Mouse (Mus musculus) forebrain, embryonic 12.5 days (tissue): Measurements from ENCODE around the gene Cd80. TPM values are rescaled to one million over a fixed set of nuclear protein-coding genes. Genes with fewer than 3 reads are reported as not detected.
"Not testable (repeated sequence)": the region's sequence is repeated elsewhere in the genome, so short reads cannot be mapped to it uniquely, and the experiment has no call there.

ENCODE experiments used
- ATAC-seq: fragments of 200-750 bp; cut with Nextera tagmentation; 2 replicates; pipeline ENCODE4 v1.8.0; 2017; ENCODE audit warnings: moderate TSS enrichment; ENCODE audit not compliant: low FRiP score
- H3K27ac ChIP-seq: fragments of 300-500 bp; sonication (generic); 2 replicates; pipeline ENCODE4 v1.5.1; 2016; ENCODE audit warnings: mild to moderate bottlenecking
- H3K27me3 ChIP-seq: fragments of 300-500 bp; sonication (generic); 2 replicates; pipeline ENCODE4 v1.6.1; 2016; ENCODE audit warnings: mild to moderate bottlenecking
- H3K36me3 ChIP-seq: fragments of 300-500 bp; sonication (generic); replicated peaks from 2 replicates; pipeline ENCODE4 v1.6.1; 2016; ENCODE audit warnings: mild to moderate bottlenecking
- H3K4me1 ChIP-seq: fragments of 300-500 bp; sonication (generic); 2 replicates; pipeline ENCODE4 v1.6.1; 2016
- H3K4me2 ChIP-seq: fragments of 300-500 bp; sonication (generic); 2 replicates; pipeline ENCODE4 v1.6.1; 2016; ENCODE audit warnings: mild to moderate bottlenecking, moderate library complexity
- H3K4me3 ChIP-seq: fragments of 300-500 bp; sonication (generic); replicated peaks from 2 replicates; pipeline ENCODE4 v1.5.1; 2016; ENCODE audit warnings: mild to moderate bottlenecking
- H3K9ac ChIP-seq: fragments of 300-500 bp; sonication (generic); 2 replicates; pipeline ENCODE4 v1.6.1; 2016; ENCODE audit warnings: mild to moderate bottlenecking
- H3K9me3 ChIP-seq: fragments of 300-500 bp; sonication (generic); 2 replicates; pipeline ENCODE4 v1.6.1; 2016
- WGBS: fragments of 180-500 bp; shearing (Covaris S2); methylation state at CpG from one replicate; pipeline ENCODE4 v1.1.7; 2016; 5-methylcytosine and 5-hydroxymethylcytosine counted together
- polyA plus RNA-seq: library from polyadenylated mRNA; unstranded; fragments of >200 nt; fragmentation: Nextera tagmentation; extraction: Ambion mirVana; gene quantifications from 2 replicates; pipeline ENCODE4 v1.2.1, GENCODE M21; 2016

Cd80 gene
- polyA plus RNA-seq, 1 experiment from 2014 or later = 0.59 TPM

DNA sequence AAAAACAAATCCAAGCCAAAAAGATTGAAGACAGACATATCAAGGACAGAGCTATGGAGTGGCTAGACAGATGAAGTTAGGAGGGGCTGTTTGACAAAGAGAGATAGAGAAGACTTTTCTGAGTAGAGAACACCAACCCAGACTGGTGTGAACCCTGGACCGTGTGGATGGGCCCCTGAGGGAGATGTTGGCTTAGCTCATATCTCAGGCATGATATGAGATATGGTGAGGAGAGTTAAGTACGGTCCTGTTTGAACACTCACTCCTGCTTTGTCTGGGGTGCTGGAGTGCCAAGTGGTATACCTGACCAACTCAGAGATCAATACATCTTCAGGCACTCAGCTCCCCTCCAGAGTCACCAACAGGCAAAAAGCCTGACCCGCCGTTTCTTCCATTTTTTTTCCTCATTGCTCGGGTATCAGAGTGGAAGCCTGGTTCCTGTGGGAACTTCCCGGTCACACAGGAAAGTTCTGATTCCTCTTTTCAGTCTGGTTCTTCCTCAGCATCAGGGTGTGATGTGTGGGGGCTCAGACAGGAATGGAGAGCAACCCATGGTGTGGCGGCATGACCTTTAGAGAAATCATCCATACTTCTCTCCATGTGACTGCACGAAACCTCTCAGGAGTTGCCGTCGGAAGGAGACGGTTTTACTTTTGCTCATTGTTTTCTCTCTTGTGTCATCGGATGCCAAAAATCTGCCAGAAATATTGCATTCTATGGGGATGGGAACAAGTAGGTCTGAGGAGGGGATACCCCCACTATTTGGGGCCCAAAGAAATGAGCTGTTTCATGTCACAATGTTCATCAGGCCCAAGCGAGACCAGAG is 11.9 kb downstream of the Cd80 start:
- WGBS = 91% methylated on average over 13 of the region's 13 CpGs
- Histone ChIP-seq H3K9ac (no peak overlapping the region), H3K4me3 (no peak overlapping the region), H3K4me2 (no peak overlapping the region), H3K9me3 (no peaks in the 10 kb centered on the region), H3K36me3 (no peaks in the 10 kb centered on the region), H3K27me3 (no peaks in the 10 kb centered on the region), H3K4me1 (no peaks in the 10 kb centered on the region), H3K27ac (no peak overlapping the region)
- ATAC-seq = no peak

DNA sequence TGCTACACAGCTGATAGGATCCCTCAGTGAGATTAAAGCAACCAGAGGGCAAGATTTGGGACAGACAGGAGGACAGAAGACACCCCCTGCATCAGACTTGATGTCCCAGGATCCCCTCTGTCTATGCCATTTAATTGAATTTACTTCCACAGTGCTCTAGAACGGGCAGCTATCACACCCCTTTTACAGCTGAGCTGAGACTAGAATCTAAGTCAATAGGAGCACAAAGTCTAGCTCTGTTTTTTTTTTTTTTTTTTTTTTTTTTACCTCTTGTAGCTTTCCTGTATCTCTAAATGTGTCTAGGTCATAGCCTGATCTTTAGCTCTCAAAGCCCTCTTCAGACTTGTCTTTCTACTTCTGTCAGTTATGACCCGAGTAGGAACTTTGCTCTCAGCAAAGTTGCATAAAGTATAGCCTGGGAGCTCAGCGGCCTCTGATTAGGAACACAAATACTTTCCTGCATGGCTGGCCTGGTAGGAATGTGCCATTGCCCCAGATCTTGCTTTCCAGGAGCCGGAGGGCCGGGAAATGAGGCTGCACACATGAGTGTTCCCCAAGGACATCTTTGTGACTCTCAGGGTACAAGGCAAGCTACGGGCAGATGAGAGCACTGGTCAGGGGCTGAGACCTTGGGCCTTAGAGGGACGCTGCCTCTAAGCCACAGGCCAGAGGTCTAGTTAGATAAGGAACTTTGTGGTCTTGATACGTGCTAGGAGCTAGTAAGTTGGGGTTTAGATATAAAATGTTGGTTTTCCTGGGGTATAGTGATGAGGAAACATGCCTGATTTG is 12.8 kb downstream of the Cd80 start:
- Histone ChIP-seq H3K4me1 (no peaks in the 10 kb centered on the region), H3K27ac (no peak overlapping the region), H3K4me3 (no peak overlapping the region), H3K9me3 (no peaks in the 10 kb centered on the region), H3K27me3 (no peaks in the 10 kb centered on the region), H3K4me2 (no peak overlapping the region), H3K9ac (no peak overlapping the region), H3K36me3 (no peaks in the 10 kb centered on the region)
- WGBS = 87% methylated on average over 8 of the region's 8 CpGs
- ATAC-seq = no peak

GRCm38 (mm10) chr16:38468706-38469018 is 13.3 kb downstream of the Cd80 start:
- no peaks in the 10 kb centered on the region for H3K27me3 ChIP-seq
- no peaks in the 10 kb centered on the region for H3K36me3 ChIP-seq
- 43% methylated on average over 3 of the region's 3 CpGs for WGBS
- H3K4me2 ChIP-seq = no peak overlapping the region
- H3K27ac ChIP-seq = no peak overlapping the region
- H3K4me1 ChIP-seq = no peaks in the 10 kb centered on the region
- no peak overlapping the region for H3K4me3 ChIP-seq
- no peak overlapping the region for H3K9ac ChIP-seq
- H3K9me3 ChIP-seq = no peaks in the 10 kb centered on the region
- ATAC-seq = no peak

DNA sequence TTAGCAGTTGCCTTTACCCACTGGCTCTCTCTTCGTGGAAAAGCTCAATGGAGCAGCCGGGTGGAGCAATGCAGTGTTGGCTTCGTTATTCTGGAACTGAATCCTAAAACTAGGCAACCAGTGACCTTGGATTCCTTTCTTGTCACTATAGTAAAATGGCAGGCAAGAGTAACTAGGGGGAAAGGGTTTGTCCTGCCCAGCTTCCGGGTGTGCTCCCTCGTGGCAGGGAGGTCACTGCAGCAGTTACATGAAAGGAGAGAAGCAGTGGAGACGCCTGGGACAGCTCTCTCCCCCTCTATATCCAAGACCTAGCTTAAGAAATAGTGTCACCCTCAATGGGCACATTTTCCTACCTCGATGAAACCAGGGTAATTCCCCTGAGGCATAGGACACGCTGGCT is 14.1 kb downstream of the Cd80 start:
- no peaks in the 10 kb centered on the region for H3K4me1 ChIP-seq
- no peak overlapping the region for H3K4me2 ChIP-seq
- H3K4me3 ChIP-seq = no peak overlapping the region
- H3K27me3 ChIP-seq = no peaks in the 10 kb centered on the region
- H3K9ac ChIP-seq = no peak overlapping the region
- no peak overlapping the region for H3K27ac ChIP-seq
- no peaks in the 10 kb centered on the region for H3K9me3 ChIP-seq
- H3K36me3 ChIP-seq = no peaks in the 10 kb centered on the region
- ATAC-seq = no peak
- WGBS = 76% methylated on average over 8 of the region's 8 CpGs

DNA sequence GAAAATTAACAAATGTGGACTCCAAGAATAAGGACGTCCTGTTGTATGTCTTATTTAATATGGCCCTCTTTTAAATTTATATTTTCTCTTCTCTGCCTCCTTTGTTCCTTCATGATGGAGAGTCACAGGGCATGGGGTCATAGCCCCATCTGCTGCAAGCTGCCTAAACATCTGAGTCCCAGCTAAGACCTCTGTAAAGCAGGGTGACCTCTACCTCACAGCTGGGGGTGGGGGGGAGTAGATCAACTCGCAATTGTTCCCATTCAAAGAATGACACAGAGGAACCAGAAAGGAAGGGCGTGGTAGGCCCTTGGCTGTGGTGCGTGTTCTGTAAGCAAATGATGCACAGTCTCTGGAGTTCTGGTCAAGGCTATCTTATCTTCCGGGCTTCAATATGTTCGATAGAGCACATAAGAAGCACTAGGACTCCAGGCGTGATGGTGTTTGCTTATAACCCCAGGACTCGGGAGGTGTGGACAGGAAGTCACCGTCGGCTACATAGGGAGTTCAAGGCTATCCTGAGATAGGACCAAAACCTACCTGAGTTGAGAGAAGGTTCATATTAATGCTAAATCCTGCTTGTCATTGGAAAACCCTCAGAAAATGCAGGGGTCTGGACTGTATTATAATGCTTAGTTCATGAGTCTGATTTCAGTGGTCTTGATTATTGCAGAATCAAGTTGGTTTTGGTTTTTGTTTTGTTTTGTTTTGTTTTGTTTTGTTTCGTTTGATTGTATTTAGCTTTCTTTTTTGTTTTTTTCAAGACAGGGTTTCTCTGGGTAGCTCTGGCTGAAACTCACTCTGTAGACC is 16.5 kb downstream of the Cd80 start:
- H3K27me3 ChIP-seq = peaks cover 4% of the 10 kb centered on the region; the same call in 1 of the 2 replicates
- no peak overlapping the region for H3K4me3 ChIP-seq
- H3K36me3 ChIP-seq = no peaks in the 10 kb centered on the region
- peaks cover 6% of the 10 kb centered on the region for H3K4me1 ChIP-seq
- H3K9me3 ChIP-seq = no peaks in the 10 kb centered on the region
- ATAC-seq = no peak
- H3K4me2 ChIP-seq = no peak overlapping the region
- H3K27ac ChIP-seq = no peak overlapping the region
- WGBS = 82% methylated on average over 11 of the region's 11 CpGs
- no peak overlapping the region for H3K9ac ChIP-seq

GRCm38 (mm10) chr16:38472507-38472873 is 17.1 kb downstream of the Cd80 start:
- Histone ChIP-seq H3K4me2 (no peak overlapping the region), H3K4me1 (peaks cover 9% of the 10 kb centered on the region), H3K27ac (no peak overlapping the region), H3K9ac (no peak overlapping the region), H3K36me3 (no peaks in the 10 kb centered on the region), H3K9me3 (no peaks in the 10 kb centered on the region), H3K4me3 (no peak overlapping the region), H3K27me3 (peaks cover 4% of the 10 kb centered on the region; the same call in 1 of the 2 replicates)
- 86% methylated on average over 5 of the region's 5 CpGs for WGBS
- ATAC-seq = no peak

- no peak for ATAC-seq
- 90% methylated on average over 5 of the region's 5 CpGs for WGBS
- no peak overlapping the region for H3K4me2 ChIP-seq
- no peak overlapping the region for H3K27ac ChIP-seq
- H3K9me3 ChIP-seq = no peaks in the 10 kb centered on the region
- no peak overlapping the region for H3K9ac ChIP-seq
- peaks cover 9% of the 10 kb centered on the region for H3K4me1 ChIP-seq
- H3K27me3 ChIP-seq = peaks cover 7% of the 10 kb centered on the region; the same call in 1 of the 2 replicates
- no peak overlapping the region for H3K4me3 ChIP-seq
- no peaks in the 10 kb centered on the region for H3K36me3 ChIP-seq
Observed at GRCm38 (mm10) chr16:38473661-38474060, 18.3 kb downstream of the Cd80 start.

DNA sequence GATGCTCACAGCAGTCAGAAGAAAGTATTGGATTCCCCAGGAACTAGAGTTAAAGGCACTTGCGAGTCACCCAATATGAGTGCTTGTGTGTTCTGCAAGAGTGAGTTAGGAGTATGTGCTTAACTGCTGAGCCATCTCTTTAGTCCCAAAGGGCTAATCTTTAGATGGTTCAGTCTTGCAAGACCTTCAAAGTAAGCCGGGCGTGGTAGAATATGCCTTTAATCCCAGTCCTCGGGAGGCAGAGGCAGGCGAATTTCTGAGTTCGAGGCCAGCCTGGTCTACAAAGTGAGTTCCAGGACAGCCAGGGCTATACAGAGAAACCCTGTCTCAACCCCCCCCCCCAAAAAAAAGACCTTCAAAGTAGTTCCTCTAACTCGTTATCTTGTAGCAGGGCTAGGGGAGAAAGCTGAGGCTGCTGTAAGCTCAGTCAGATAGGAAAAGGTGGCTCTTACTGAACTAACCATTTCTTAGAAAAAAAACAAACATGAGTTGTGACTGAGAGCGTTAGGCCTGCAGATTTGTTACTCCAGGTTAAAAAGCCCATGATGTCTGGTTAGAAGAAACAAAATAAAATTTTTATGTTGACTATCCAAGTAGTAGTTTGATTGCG is 19.4 kb downstream of the Cd80 start:
- Histone ChIP-seq H3K4me3 (no peak overlapping the region), H3K9ac (no peak overlapping the region), H3K27ac (no peak overlapping the region), H3K4me1 (peaks cover 9% of the 10 kb centered on the region), H3K9me3 (no peaks in the 10 kb centered on the region), H3K36me3 (no peaks in the 10 kb centered on the region), H3K4me2 (no peak overlapping the region), H3K27me3 (peaks cover 7% of the 10 kb centered on the region; the same call in 1 of the 2 replicates)
- WGBS = 92% methylated on average over 9 of the region's 9 CpGs
- no peak for ATAC-seq

DNA sequence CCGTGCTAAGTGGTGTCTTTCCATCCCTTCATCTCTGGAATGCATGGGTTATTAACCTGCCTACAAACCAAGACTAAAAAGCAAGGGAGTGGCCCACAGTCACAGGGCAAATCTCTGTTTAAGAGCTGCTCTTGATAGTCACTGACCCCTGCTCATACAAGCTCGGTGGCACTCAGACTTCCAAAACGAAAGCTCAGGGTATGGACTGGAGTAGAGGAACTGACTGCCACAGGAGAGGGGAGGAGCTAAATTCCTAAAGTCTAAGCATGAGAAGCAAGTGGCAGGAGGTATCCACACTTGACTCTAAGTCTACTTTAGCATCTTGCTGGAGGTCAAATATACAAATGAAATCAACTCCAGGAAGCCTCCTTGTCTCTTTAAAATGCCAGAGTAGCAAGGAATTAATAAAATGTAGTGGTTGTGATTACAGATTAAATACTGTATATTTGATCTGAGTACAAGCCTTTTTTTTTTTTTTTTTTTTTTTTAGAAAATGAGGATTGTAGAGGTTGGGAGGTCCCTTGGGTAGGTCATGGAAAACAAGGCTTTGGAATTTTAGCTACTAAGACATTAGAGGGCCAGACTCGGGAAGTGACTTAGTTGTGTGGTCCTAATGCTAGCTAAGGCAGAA is 20.4 kb downstream of the Cd80 start:
- no peak overlapping the region for H3K27ac ChIP-seq
- ATAC-seq = no peak
- H3K9me3 ChIP-seq = no peaks in the 10 kb centered on the region
- H3K27me3 ChIP-seq = peaks cover 7% of the 10 kb centered on the region; the same call in 1 of the 2 replicates
- no peak overlapping the region for H3K9ac ChIP-seq
- no peaks in the 10 kb centered on the region for H3K36me3 ChIP-seq
- H3K4me3 ChIP-seq = no peak overlapping the region
- H3K4me2 ChIP-seq = peak overlapping the region; percentile 63; the same call in 1 of the 2 replicates
- peaks cover 9% of the 10 kb centered on the region for H3K4me1 ChIP-seq
- 66% methylated on average over 4 of the region's 4 CpGs for WGBS

DNA sequence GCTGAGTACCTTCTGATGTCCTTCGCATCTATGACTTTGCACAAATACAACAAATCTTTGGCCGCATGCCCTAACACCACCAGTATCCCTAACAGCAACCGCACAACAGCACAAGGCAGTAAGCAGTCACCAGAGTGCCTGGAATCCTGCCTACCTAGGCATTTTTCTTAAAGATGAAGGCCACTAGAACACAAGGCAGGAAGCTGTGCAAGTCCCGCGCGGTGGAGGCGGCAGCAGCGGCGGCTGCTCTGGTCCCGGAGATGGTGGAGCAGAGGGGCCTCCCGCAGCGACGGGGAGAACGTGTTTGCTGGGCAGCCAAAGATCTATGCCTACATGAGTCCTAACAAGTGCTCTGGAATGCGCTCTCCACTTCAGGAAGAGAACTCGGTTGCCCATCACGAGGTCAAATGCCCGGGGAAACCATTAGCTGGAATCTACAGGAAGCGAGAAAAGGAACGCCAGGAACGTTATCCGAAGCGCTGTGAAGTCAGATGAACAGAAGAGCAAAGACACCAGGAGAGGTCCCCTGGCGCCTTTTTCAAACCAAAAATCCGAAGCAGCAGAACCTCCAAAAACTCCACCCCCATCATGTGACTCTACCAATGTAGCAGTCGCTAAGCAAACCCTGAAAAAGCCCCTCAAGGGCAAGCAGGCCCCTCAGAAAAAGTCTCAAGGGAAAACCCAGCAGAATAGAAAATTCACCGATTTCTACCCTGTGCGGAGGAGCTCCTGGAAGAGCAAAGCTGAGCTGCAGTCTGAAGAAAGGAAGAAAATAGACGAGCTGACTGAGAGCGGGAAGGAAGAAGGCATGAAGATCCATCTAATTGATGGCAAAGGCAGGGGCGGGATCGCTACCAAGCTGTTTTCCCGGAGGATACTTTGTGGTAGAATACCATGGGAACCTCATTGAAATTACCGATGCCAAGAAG is 21.2 kb downstream of the Cd80 start:
- WGBS = 12% methylated on average over 34 of the region's 34 CpGs
- peak overlapping the region; percentile 42 for H3K9ac ChIP-seq
- peak overlapping the region; percentile 63 for H3K4me2 ChIP-seq
- H3K4me1 ChIP-seq = peaks cover 9% of the 10 kb centered on the region
- peaks cover 7% of the 10 kb centered on the region; the same call in 1 of the 2 replicates for H3K27me3 ChIP-seq
- ATAC-seq = no peak
- H3K9me3 ChIP-seq = no peaks in the 10 kb centered on the region
- no peaks in the 10 kb centered on the region for H3K36me3 ChIP-seq
- H3K27ac ChIP-seq = no peak overlapping the region
- H3K4me3 ChIP-seq = peak overlapping the region; percentile 38

DNA sequence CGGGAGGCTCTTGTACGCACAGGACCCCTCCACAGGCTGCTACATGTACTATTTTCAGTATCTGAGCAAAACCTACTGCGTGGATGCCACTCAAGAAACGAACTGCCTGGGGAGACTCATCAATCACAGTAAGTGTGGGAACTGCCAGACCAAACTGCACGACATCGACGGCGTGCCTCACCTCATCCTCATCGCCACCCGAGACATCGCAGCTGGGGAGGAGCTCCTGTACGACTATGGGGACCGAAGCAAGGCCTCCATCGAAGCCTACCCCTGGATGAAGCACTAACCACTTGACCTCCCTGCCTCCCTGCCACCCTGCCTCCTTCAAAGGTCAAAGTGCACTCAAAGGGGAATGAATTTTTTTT is 21.9 kb downstream of the Cd80 start:
- H3K9me3 ChIP-seq, H3K27ac ChIP-seq, ATAC-seq, H3K36me3 ChIP-seq, H3K4me1 ChIP-seq: not testable (repeated sequence)
- Histone ChIP-seq H3K4me3 (peak overlapping the region; percentile 38), H3K4me2 (peak overlapping the region; percentile 63), H3K27me3 (peaks cover 13% of the 10 kb centered on the region; the same call in 1 of the 2 replicates), H3K9ac (peak overlapping the region; percentile 42; the same call in 1 of the 2 replicates)
- 69% methylated on average over 14 of the region's 14 CpGs for WGBS
